Mouse (Mus musculus): Measurements from ENCODE around the gene Selenoo.
A peak's percentile ranks its signal among the peaks of the same experiment; 100 is the strongest.

Gene Selenoo

DNA sequence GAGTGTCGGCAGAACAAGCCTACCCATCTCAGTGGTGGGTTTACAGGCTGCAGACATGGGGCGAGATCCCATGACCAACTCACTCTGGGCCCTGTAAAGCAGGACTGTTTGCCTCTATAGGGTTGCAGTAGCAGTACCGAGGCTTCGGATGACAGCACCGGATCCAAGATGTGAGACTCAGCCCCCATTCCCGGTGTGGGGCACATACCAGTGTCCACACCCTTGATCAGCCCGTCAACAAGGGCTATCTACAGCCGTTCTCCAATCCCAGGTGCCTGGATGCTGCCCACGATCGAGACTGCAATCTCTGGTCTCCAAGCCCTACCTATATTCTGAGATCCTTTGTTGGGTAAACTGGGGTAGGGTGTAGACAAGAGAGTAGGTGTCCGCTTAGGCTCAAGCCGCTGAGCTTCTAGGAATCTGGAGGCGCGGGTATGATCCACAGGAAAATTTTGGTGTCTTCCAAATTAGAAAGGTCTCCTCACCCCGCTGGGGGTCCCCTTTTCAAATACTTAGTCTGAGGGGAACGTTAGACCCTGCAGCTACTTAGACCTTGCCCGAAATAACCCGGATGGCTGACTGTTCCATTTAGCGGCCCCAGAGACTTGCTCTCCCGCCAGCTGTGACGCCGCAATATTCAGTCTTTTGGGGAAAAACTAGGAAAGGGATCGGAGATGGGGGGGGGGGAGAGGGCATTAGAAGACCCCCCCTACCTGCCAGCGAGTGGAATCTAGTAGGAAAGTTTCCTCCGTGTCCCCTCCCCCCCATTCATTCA lies 59.8 kb downstream of the Selenoo start:
- peak in 1 of 2 experiments; percentile 26 for DNase-seq (ENCODE audit: low spot score in 2 of 2)

- peak in 1 of 2 experiments; percentile 37 for DNase-seq (ENCODE audit: low spot score in 2 of 2)
These were observed 60.6 kb downstream of the Selenoo start, which contains the start of gene Mapk11 for GRCm38 (mm10) chr15:89149271-89150040. Gene Mapk11 (minus strand): TSS chr15:89149628.
